Mouse (Mus musculus): ENCODE data around the gene Vps54.
"Not testable (repeated sequence)": the region's sequence is repeated elsewhere in the genome, so short reads cannot be mapped to it uniquely, and the experiment has no call there.

Gene Vps54

GRCm38 (mm10) chr11:21239021-21239661 lies at the start of gene Vps54:
TSS of gene Vps54 (plus strand) at chr11:21239281.
- DNase-seq (ENCODE audit: low spot score), result peak; percentile 72

- DNase-seq (ENCODE audit: low spot score), result not testable (repeated sequence)
These were observed 47.3 kb upstream of the Vps54 start for GRCm38 (mm10) chr11:21191821-21192220.

DNA sequence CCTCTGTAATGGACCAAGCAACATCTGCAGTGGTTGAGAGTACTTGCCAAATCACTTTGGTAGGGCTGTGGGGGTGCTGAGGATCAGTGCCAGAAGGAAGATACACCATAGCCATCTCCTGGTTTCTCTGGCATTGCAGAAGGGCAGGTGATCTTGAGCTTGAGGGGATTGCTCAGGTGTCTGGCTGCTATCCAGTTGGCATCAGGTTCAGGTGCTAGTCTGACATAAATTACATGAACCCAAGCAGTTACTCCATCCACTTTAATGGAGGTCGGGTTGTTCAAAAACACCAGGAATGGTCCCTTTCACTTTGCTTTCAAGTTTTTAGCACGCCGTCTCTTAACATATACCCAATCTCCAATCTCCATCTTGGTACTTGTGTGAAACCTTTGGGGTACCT lies 44.2 kb upstream of the Vps54 start:
- no peak for DNase-seq (ENCODE audit: low spot score)

GRCm38 (mm10) chr11:21209046-21209445 lies 30.0 kb upstream of the Vps54 start:
- DNase-seq (ENCODE audit: low spot score), result no peak

GRCm38 (mm10) chr11:21209701-21210100 lies 29.4 kb upstream of the Vps54 start:
- not testable (repeated sequence) for DNase-seq (ENCODE audit: low spot score)

DNA sequence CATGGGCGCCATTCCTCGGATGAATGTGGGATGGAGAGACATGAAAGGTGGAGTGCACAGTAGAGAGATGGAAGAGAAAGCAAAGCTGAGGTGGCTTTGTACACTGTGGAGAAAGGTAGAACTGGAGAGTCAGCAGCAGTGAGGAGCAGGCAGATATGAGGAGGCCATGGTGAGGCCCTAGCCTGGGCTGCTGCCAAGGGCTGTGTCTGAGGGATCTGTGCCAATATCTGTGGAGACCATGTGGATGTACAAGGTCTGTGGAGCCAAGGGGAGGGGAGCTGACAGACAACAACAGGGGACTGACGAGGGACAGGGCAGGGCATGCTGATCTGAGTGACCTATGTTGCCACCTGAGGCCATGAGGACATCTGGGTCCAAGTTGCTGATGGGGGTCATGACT lies 21.7 kb upstream of the Vps54 start:
- DNase-seq (ENCODE audit: low spot score), result no peak

DNA sequence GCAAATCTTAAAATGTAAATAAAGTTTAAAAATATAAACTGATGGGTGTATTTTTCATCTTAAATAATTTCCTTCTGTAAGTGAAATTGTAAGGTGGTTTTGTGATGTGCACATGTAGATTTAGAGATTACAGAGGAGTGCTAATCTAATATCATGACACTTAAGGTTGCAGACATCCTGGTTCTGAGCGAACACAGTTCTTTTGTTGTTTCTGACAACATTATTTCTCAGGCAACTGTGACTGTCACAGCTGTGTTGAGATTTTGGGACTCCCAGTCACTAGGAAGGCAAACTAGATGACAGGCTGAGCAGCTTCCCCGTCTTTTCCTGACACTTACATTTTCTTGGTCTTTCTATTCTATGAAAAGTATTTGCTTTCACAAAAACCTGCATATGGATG lies 19.8 kb upstream of the Vps54 start:
- DNase-seq (ENCODE audit: low spot score), result no peak

- DNase-seq (ENCODE audit: low spot score), result no peak
These were observed 19.1 kb upstream of the Vps54 start for GRCm38 (mm10) chr11:21219851-21220587.

DNA sequence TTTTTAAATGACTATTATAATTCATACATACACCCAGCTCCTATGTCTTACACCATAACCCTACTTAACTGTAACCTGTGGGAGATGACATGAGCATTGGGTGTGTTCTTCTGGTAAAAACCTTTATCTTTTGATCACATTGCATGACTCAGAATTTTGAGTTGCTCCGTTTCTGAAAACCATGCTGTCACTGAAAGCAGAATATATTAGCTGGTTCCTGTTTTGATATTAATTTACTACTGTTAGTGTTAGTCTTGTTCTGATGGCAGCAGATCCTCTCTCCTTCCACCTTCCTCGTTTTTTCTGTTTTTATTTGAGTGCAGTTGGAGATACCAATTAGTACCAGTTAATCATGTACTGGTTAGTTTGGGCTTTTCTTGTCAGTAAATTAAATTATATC lies 18.3 kb upstream of the Vps54 start:
- DNase-seq (ENCODE audit: low spot score), result no peak

GRCm38 (mm10) chr11:21221396-21221795 lies 17.7 kb upstream of the Vps54 start:
- no peak for DNase-seq (ENCODE audit: low spot score)

- no peak for DNase-seq (ENCODE audit: low spot score)
These were observed 16.4 kb upstream of the Vps54 start for GRCm38 (mm10) chr11:21222606-21223207.

GRCm38 (mm10) chr11:21223539-21223938 lies 15.5 kb upstream of the Vps54 start:
- no peak for DNase-seq (ENCODE audit: low spot score)

GRCm38 (mm10) chr11:21224041-21224440 lies 15.0 kb upstream of the Vps54 start:
- no peak for DNase-seq (ENCODE audit: low spot score)

DNA sequence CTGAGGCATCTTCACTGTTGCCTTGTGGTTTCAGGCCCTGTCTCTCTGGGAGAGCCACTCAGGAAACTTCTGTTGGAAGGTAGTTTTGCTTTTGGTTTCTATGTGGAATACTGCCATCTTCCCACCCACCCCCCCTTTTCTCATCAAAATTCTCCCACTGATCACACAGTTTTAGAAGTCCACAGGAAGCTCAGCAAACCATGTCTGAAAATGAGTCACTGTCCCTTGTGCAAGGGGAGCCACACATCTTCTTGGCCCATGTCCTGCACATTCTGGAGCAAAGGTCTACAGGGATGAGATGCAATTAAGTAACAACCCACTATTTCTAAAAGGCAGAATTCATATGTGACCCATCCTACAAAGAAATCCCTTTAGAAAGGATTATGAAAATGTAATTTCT lies 14.6 kb upstream of the Vps54 start:
- DNase-seq (ENCODE audit: low spot score), result no peak

DNA sequence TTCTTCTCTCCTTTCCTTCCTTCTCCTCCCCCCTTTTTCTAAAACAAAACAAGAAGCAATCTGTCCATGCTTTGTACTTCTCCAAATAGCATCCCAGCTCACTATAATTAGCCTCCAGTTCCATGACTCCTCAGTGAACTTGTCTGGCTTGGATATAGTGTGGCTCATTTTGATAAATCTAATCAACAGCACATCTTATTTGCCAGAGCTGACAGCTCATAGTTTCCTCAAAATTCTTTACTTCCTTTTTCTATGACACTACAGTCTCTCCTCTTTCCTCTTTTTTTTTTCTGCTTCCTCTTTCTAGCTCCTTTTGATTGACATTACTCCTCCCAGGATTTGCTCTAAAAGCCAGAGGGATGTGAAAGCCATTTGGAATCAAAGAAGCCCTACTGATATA lies 14.1 kb upstream of the Vps54 start:
- DNase-seq (ENCODE audit: low spot score), result no peak

- DNase-seq (ENCODE audit: low spot score), result no peak
These were observed 3.7 kb upstream of the Vps54 start for GRCm38 (mm10) chr11:21235381-21235780.

GRCm38 (mm10) chr11:21235821-21236220 lies 3.3 kb upstream of the Vps54 start:
- no peak for DNase-seq (ENCODE audit: low spot score)

- DNase-seq (ENCODE audit: low spot score), result no peak
These were observed 2.1 kb upstream of the Vps54 start for GRCm38 (mm10) chr11:21236996-21237395.

DNA sequence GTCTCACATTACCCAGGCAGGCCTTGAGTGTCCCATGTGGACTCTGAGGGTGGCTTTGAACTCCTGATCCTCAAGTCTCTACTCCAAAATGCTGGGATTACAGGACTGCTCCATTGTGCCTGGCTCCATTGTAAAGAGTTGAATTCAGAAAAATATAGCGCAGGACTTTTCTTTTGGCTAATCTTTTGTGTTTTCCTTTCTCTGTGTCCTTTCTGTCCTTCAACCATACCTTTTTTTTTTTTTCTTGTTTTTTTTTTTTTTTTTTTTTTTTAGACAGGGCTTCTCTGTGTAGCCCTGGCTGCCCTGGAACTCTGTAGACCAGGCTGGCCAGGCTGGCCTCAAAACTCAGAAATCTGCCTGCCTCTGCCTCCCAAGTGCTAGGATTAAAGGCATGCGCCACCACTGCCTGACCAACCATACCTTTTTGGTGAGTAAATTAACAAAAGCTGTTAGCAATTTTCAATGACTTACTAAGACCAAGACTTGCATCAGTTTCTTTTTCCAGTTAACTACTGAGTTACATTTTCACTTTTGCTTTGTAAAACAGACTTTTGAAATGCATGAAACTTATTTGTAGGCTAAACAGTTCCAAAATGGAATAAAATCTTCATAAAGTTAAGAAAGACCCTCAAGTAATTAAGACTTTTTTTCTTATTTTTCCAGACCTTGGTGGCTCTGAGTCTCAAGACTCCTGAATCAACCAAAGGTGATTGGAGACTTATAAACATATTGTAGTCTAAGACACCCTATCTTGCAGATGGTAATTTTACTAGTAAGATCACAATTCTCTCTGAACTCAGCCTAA lies 1.4 kb upstream of the Vps54 start:
- DNase-seq (ENCODE audit: low spot score), result no peak

DNA sequence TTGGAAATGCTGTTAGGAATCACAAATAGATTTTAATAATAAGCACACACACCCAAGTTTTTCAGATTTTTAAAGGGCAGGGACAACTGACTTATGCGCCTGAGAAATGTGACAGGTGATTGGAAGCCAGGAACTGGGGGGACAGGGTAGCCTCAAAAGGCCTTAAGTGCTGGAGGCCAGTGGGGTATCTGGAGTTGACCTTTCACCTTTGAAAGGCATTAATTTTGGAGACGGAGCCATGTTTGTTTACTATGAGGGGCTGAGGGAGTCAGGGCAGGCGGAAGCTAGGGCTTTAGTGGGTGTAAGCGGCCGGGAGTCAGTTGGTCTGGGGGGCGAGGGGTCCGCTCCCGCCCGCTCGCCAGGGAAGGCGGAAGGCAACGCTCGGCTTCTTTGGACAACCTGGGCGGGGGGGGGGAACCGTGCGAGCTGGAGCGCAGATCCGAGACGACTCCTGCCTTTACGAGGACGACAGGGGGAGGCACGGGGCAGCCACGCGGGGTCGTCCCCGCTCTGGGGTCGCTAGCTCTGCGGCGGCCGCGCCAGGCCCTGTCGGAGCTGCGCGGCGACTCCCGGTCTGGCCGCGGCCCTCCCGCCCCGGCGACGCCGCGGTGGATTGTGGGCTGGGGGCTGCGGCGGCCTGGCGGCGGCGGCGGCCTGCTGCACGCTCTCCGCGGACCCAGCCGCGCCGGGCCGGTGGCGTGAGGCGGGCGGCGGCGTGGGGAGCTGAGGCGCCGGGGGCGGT lies 631 bp upstream of the Vps54 start:
- peak; percentile 64 for DNase-seq (ENCODE audit: low spot score)

DNA sequence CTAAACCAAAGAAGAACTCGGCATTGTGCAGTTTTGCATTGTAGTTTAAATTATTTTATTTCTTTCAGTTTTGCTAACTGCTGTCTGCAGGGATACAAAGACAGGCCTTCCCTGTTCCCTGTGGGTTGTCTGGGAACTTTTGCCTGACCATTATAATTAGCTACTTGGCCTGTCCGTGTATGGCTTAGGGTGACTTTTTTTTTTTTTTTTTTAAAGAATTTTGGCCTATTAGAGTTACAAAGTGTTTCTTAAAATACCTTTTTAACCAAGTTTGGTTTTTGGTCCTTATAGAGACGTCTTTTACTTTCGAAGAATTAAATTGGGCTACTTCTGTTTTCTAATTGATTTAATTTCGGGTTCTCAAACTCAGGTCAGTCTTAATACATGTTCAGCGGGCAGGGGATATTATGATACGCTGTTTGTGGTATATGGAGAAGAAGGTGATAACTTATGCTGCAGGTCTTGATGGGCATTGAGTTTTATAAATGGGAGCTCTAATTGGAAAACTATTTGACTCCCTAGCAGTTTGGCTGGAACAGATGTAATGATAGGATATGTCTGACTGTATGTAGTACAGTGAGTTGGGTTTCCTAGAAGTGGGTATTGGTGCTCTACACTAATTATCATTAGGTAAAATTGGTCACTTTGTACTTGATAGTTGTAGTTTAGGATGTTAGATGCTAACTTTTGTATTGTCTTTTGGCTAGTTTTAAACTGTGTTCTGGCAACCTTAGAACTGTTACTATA lies 855 bp downstream of the Vps54 start:
- no peak for DNase-seq (ENCODE audit: low spot score)
